In the genomic region with DNA sequence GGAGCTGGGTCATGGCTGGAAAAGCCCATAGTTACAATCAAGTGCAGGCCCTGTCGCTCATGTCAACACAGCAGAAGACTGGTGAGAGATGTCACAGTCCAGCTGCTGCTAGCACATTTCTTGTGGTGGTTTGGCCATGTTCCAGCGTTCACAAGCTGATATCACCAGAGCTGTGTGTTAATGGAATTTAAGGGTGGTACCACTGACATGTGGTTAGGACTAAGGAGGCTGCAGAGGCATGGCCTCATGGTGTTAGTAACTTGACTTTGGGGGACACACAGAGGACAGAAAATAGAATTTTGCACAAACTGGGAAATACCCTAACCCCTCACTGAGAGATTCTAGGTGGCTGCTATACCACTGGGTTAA, we compare ENCODE assay signal across 1 mouse cellular context.
TF ChIP-seq lines count a peak whose summit lies in the region.

No protein-coding gene starts in this region.

TF ChIP-seq in CH12.LX, 34 proteins besides CTCF, POLR2A, EP300 and RAD21 (continued from another document):
- TF ChIP-seq POLR2AphosphoS2 (IDR thresholded peaks at IDR 0.05; ENCODE audit: low read depth, low read length) (no peak), KAT2A (IDR thresholded peaks at IDR 0.05; ENCODE audit: insufficient replicate concordance, low read length) (0 out of 2 replicates have a peak, but pooled peaks have one; percentile 23), MAX (IDR thresholded peaks at IDR 0.05; ENCODE audit: low read length) (peak; percentile 90), NELFE (IDR thresholded peaks at IDR 0.05; ENCODE audit: low read depth, low read length) (no peak; the same call in 1 of the 2 replicates), MAFK (IDR thresholded peaks at IDR 0.05; ENCODE audit: insufficient replicate concordance, low read length) (0 out of 2 replicates have a peak, but pooled peaks have one; percentile 14), ETS1 (conservative IDR thresholded peaks at IDR 0.05; ENCODE audit: low read depth, low read length) (peak; percentile 90), MAZ (IDR thresholded peaks at IDR 0.05; ENCODE audit: low read depth, low read length) (no peak), MEF2A (IDR thresholded peaks at IDR 0.05; ENCODE audit: borderline replicate concordance, low read depth, low read length) (peak; percentile 74; the same call in 1 of the 2 replicates)
